Mouse (Mus musculus) testis, adult 10 weeks (tissue): ENCODE data around the gene Methig1. TPM values are rescaled to one million over a fixed set of nuclear protein-coding genes. Genes with fewer than 3 reads are reported as not detected.

Experiments used
- polyA plus RNA-seq: library from polyadenylated mRNA; stranded (reverse); fragments of 350-450 nt; fragmentation: Illumina TruSeq; extraction: RNeasy Lipid Tissue Mini Kit (QIAGEN cat#74804); gene quantifications from one replicate; pipeline ENCODE4 v1.2.3, GENCODE M21; 2014; ENCODE audit warnings: low read depth, low replicate concordance

The Methig1 gene
- not detected for polyA plus RNA-seq

DNA sequence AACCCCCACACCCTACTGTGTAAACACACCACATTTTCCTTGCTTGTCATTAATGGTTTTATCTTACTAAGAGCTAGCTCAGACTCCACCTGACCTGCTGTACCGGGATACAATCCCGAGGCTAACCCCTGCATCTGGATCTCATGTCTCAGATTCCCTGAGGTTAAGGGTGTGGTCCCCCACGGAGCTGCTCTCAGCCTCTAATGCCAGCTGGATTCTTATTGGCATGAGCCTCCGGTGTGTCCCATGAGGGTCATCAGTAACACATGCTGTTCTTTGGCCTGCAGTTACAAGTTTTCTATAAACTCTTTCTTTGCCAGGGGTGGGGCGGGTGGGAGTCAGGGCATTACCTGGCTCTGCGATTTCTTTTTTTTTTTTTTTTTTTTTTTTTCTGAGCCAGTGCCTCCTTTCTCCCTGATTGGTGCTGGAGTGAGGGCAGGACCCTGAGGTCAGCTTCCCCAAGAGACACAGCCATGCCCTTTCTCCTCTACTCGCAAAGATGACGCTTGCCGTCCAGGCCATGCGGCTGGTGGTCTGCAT, at the start of gene Methig1, which contains the start of gene Mettl7a2:
Gene Methig1 (plus strand): TSS at position 439 of the 540 bp plus-strand sequence.
Gene Mettl7a2 (plus strand): TSS at position 490 of the 540 bp plus-strand sequence.

DNA sequence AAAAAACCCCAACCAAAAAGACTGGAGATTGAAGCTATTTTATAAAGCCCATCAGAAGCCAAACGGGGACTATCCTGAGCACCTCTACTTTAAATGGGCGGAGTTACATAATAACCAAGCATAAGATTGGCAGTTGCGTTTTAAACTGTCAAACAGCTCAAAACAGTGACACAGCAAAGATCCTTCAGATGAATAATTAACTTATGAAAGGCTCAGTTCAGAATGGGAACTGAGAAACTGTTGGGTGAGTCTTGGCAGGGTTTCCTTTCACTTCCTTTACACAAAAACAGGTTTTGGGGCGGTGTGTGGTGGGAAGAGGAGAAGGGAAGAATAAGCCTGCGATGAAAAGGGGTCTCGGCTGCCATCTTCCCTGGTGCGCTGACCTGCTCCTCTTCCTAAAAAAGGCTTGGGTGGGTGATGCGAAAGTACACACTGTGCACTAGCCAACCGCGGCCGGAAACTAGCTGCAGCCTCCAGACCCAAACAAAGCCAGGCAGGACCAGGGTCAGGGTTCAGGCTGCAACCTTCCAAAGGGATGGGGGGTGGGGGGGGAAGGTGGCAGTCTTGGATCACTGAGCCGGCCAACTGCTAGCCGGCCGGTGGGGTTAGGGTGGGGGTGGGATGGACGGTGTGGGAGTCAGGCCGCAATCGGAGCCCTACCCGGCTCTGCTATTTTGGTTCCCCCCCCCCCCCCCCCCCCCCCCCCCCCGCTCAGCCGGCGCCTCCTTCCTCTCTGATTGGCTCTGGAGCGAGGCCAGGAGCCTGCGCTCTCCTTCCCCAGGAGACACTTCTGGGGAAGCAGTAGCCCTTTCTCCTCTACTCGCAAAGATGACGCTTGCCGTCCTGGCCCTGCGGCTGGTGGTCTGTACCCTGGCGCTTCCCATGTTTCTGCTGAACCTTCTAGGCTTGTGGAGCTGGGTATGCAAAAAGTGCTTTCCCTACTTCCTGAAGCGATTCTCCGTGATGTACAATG, 48.6 kb upstream of the Methig1 start, which contains the start of gene Mettl7a1:
Gene Mettl7a1 (plus strand): TSS at position 122 of the 973 bp plus-strand sequence.

DNA sequence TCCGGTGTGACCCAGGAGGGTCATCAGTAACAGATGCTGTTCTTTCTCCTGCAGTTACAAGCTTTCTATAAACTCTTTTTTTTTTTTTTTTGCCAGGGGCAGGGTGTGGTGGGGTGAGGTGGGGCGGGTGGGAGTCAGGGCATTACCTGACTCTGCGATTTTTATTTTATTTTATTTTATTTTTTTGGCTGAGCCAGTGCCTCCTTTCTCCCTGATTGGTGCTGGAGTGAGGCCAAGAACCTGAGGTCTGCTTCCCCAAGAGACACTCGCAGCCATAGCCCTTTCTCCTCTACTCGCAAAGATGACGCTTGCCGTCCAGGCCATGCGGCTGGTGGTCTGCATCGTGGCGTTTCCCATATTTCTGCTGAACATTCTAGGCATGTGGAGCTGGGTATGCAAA, 18.3 kb upstream of the Methig1 start, which contains the start of gene Mettl7a3:
Gene Mettl7a3 (plus strand): TSS at position 301 of the 400 bp plus-strand sequence.

DNA sequence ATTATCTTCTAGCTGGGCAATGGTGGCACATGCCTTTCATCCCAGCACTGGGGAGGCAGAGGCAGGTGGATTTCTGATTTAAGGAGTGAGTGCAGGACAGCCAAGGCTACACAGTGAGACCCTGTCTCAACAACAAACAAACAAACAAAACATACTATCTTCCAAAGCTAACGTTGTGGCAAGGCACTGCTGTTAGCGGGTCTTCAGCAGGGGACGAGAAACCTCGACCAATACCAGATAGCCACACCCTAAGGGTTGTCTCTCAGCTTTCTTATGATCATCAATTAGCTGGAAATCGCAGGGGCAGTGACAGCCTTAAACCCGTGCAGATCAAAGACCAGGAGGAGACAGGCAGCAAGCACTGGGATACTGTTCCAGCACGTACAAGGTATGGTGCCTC, 11.3 kb downstream of the Methig1 start, which contains the start of gene Higd1c:
Gene Higd1c (plus strand): TSS at position 301 of the 400 bp plus-strand sequence.

DNA sequence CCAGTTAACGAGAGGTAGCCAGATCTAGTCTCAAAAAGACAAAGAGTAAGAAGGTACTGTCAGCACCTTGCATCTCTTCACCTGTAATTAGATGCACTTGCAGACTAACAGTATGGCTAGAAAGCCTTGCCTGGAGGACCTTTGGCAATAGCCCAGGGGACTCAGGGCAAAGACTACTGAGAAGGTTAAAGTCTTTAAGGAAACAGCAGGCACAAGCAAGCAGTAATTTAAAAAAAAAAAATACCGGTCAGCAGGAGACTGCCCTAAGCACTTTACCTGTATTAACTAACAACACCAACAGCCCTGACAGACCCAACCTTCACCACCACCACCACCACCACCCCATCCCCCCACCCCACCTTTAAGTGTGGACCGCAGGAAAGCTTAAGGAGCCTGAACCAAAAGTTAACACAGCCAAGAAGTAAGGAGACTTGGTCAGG, 68.8 kb downstream of the Methig1 start, which contains the start of gene Gm5475:
Gene Gm5475 (plus strand): TSS at position 390 of the 440 bp plus-strand sequence.

DNA sequence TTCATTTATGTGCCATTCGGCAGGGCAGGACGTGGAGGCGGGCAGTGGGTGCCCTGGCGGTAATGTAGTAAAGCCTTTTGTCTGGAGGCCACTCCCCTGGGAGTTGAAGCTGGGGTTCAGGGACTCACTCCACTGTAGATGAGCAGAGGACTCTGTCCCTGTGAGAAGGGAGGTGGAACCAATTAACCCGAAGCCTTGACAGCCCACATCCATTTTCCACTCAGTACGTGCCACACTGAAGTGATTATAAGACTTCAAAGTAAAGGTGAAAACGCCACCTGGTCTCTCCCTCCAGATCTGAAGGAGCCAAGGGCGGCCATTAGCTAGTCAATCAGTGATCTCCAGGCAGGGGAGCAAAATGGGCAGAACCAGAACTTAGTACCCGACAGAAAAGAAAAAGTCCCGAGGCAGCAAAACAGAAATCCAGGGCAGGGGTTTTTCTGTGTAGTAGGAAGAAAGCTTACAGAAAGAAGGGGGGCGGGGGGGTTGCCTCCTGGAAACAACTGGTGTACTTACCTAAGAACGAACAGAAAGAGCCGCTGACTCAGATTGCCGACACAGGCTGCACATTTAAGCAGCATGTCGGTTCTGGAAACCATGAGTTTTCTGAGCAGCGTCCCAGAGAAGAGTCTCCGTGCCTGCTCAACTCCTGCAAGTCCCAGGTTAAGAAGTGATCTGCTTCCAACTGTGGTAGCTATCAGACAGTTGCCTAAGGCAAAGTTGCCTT, 71.6 kb downstream of the Methig1 start, which contains the start of gene Slc11a2:
Gene Slc11a2 (minus strand): TSS at position 677 of the 727 bp plus-strand sequence.

Other genes starting within 250 kb of the Methig1 start
- gene Atf1, start 125.3 kb upstream of the Methig1 start, polyA plus RNA-seq: 81.9 TPM
- 34.8 TPM for gene Tmprss12, start 72.3 kb upstream of the Methig1 start, polyA plus RNA-seq
- gene Mettl7a1, start 49.0 kb upstream of the Methig1 start, polyA plus RNA-seq: 6.8 TPM
- not detected for gene Mettl7a3, start 18.2 kb upstream of the Methig1 start, polyA plus RNA-seq
- gene Mettl7a2, start 51 bp downstream of the Methig1 start, polyA plus RNA-seq: not detected
- gene Higd1c, start 11.4 kb downstream of the Methig1 start, polyA plus RNA-seq: not detected
- 0.17 TPM for gene Gm5475, start 69.0 kb downstream of the Methig1 start, polyA plus RNA-seq
- gene Slc11a2, start 71.9 kb downstream of the Methig1 start, polyA plus RNA-seq: 10.5 TPM
- 8.6 TPM for gene Letmd1, start 115.9 kb downstream of the Methig1 start, polyA plus RNA-seq
- 11.5 TPM for gene Csrnp2, start 142.3 kb downstream of the Methig1 start, polyA plus RNA-seq
- 9.3 TPM for gene Tfcp2, start 198.9 kb downstream of the Methig1 start, polyA plus RNA-seq
- 12.5 TPM for gene Pou6f1, start 246.8 kb downstream of the Methig1 start, polyA plus RNA-seq